Mouse (Mus musculus) cortical plate, adult 2 months (tissue): ENCODE measurements around the gene M1ap. TPM values are rescaled to one million over a fixed set of nuclear protein-coding genes. Genes with fewer than 3 reads are reported as not detected.
A peak's percentile ranks its signal among the peaks of the same experiment; 100 is the strongest.

ENCODE experiments used
- H3K27ac ChIP-seq: fragments of 200-500 bp; 2 replicates; pipeline ENCODE4 v1.5.1; 2012; ENCODE audit warnings: low read length, control low read depth, inconsistent platforms; ENCODE audit not compliant: insufficient read depth
- H3K4me1 ChIP-seq: fragments of 200-500 bp; 2 replicates; pipeline ENCODE4 v1.6.1; 2011; ENCODE audit warnings: low read length; ENCODE audit not compliant: control insufficient read depth, insufficient read depth
- H3K4me3 ChIP-seq: fragments of 200-500 bp; 2 replicates; pipeline ENCODE4 v1.5.1; 2011; ENCODE audit warnings: mild to moderate bottlenecking, low read length, control low read depth; ENCODE audit not compliant: insufficient read depth
- CTCF ChIP-seq: fragments of 200-500 bp; IDR thresholded peaks from 2 replicates; pipeline ENCODE4 v1.5.1; 2011; ENCODE audit warnings: mild to moderate bottlenecking, control low read depth, low read length; ENCODE audit not compliant: insufficient read depth; ENCODE audit errors: extremely low read depth
- POLR2A ChIP-seq: fragments of 200-500 bp; IDR thresholded peaks from 2 replicates; pipeline ENCODE4 v1.6.1; 2011; ENCODE audit warnings: mild to moderate bottlenecking, low read length, control low read depth; ENCODE audit not compliant: insufficient read depth; ENCODE audit errors: extremely low read depth
- polyA plus RNA-seq: library from polyadenylated mRNA; depleted of rRNA; stranded (reverse); fragments of >200 nt; gene quantifications from 2 replicates; pipeline ENCODE4 v1.2.3, GENCODE M21; 2012

The M1ap gene
- polyA plus RNA-seq, 1 experiment = 0.17 TPM

DNA sequence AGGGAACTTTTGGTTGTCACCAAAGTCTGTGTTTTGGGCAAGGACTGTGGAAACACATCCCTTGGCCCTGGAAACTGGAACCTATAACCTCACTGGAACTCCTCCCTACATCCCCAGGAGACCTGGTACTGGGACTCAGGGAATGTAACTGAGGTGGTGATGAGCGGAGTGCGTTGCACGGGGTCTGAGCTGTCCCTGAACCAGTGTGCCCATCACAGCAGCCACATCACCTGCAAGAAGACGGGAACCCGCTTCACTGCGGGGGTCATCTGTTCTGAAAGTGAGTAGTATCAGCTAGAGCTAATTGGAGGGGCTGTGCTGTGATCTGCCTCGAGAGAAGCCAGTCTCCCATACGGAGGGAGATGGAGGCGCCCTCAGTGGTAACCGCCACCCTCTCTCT, 102.7 kb downstream of the M1ap start:
- H3K4me3 ChIP-seq = no peak overlapping the region
- peaks cover 4% of the 10 kb centered on the region; the same call in 1 of the 2 replicates for H3K4me1 ChIP-seq
- no peak overlapping the region for H3K27ac ChIP-seq
- no peak for TF ChIP-seq POLR2A

DNA sequence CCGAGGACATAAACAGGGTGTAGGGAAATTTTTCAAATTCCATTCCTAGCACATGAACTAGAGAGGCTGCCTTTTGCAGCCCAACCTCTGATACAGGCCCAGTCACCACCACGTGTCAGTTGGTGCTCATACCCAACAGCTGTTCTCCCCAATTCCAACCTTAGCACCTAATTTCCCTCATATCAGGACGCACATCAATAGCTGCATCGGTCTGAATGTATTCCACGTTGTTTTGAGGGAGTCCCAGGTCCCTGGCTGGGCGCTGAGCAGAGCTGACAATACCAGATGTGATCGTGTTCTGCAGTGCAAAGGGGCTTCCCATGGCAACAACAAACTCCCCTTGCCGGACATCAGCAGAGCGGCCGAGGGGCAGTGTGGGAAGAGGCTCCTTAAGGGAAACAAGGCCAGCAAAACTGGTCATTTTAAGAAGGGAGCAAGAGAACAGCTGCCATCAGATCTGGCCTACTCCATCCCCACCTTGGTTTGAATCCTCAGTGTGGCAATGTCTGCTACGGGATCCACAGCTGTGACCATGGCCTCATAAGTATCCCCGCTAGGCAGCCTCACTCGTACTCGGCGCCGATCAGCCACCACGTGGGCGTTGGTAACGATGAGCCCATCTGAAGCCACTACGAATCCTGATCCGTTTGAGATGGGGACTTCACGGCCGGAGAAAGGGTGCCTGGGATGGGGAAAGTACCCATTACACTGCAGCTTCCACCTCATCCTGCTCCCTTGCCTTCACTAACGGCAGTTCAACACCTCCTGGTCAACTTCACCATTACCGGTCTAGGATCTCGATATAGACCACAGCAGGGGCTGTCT, 106.6 kb downstream of the M1ap start:
- peak overlapping the region; percentile 60 for H3K4me3 ChIP-seq
- H3K4me1 ChIP-seq = peaks cover 4% of the 10 kb centered on the region; the same call in 1 of the 2 replicates
- H3K27ac ChIP-seq = no peak overlapping the region
- TF ChIP-seq CTCF = no peak

DNA sequence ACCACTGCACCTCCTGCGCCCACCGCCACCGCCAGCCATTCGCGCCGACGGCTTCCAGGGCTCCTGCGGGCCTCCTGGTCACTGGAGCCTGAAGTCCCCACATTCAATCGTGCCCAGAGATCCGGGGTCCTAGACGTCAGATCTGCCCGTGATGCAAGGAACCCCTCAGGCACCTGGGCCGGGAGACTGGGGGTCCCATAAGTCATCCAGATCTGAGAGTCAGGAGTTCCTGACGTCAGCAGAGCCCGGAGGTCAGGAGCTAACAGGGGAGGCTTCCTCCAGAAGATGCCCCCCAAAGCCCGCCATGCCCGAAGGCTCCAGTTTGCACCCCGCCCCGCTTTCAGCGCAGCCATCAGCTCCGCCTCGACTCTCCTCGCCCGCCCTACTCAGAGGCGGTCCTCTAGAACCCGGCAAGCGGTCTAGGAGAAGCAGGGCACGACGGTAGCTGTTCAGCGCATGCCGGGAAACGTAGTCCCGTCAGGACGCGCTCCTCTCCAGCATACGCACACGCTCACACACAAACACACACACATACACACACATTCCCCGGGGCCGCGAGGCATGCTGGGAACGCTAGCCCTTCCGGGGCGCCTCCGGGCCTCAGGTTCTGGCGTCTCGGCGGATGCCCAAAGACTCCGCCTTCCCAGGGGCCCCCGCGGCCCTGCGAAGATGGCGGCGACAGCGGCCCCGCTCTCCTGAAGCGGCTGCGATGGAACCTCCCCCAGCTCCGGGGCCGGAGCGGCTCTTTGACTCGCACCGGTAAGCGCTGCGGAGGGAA, 107.6 kb downstream of the M1ap start, which contains the start of gene Aup1:
Aup1 (plus strand) TSS at position 448 of the 778 bp plus-strand sequence.
- TF ChIP-seq POLR2A = peak; percentile 83; the same call in 1 of the 2 replicates
- TF ChIP-seq CTCF = no peak
- Histone ChIP-seq H3K27ac (no peak within 1 kb of the TSS), H3K4me3 (peak within 1 kb of the TSS; percentile 60), H3K4me1 (peaks cover 4% of the 10 kb centered on the region; the same call in 1 of the 2 replicates)

DNA sequence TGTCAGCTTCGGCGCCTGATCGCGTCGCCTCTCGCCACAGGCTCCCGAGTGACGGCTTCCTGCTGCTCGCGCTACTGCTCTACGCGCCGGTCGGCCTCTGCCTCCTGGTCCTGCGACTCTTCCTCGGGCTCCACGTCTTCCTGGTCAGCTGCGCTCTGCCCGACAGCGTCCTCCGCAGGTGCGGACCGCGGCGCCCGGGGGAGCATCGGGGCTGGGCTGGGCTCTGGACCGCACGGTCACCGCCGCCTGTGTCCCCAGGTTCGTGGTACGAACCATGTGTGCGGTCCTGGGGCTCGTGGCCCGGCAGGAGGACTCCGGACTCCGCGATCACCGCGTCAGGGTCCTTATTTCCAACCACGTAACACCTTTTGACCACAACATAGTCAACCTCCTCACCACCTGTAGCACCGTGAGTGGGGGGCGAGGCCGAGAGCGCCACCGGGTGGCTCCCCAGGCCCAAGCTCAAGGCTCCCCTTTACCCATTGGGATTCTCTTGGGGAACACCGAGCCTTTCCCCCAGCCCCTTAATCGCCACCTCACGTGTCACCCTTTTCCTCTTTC, 108.2 kb downstream of the M1ap start, which contains the start of gene Htra2:
Htra2 (minus strand) TSS at position 403 of the 561 bp plus-strand sequence.
- peak within 1 kb of the TSS; percentile 60 for H3K4me3 ChIP-seq
- TF ChIP-seq CTCF (no peak), POLR2A (no peak)
- peaks cover 4% of the 10 kb centered on the region; the same call in 1 of the 2 replicates for H3K4me1 ChIP-seq
- H3K27ac ChIP-seq = no peak within 1 kb of the TSS

DNA sequence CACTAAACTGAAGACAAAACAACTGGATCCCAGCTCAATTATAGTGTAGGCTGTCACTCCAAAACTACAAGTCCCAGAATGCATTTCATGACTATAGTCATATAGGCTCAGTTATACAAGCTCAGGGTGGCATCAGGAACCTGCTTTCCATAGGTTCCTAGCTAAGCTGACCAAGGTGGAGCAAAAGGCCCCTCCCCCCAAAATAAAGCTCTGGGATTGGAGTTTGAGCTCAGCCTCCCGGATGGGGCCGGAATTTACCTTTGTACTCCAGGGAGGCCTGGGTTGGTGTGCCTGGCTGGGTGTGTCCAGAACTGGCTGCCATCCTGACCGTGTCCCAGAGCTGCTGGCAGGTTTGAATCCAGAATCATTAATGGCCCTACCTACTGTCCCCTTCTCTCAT, 111.1 kb downstream of the M1ap start, which contains the start of gene Dqx1:
Dqx1 (plus strand) TSS at position 55 of the 400 bp plus-strand sequence.
- 0 out of 2 replicates have a peak, but pooled peaks cover 2% of the 10 kb centered on the region for H3K4me1 ChIP-seq
- no peak within 1 kb of the TSS for H3K4me3 ChIP-seq
- no peak for TF ChIP-seq POLR2A
- TF ChIP-seq CTCF = no peak
- no peak within 1 kb of the TSS for H3K27ac ChIP-seq

DNA sequence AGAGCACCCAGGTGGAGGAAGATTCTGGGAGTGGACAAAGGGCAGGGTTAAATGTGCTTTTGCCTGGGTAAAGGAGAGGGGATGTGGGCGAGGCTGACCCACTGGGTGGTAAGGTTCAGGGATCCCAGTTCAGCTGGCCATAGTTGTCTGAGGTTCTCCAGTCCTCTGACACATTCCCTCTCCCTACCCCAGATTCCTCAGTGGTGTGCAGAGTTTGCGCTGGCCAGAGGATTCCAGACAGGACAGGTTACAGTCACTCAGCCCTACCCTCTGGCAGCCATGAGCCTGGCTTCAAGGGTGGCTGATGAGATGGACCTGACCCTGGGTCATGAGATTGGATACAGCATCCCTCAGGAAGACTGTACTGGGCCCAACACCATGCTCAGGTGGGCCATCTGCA, 112.0 kb downstream of the M1ap start:
- Histone ChIP-seq H3K27ac (no peak overlapping the region), H3K4me1 (no peaks in the 10 kb centered on the region), H3K4me3 (no peak overlapping the region)
- no peak for TF ChIP-seq POLR2A

DNA sequence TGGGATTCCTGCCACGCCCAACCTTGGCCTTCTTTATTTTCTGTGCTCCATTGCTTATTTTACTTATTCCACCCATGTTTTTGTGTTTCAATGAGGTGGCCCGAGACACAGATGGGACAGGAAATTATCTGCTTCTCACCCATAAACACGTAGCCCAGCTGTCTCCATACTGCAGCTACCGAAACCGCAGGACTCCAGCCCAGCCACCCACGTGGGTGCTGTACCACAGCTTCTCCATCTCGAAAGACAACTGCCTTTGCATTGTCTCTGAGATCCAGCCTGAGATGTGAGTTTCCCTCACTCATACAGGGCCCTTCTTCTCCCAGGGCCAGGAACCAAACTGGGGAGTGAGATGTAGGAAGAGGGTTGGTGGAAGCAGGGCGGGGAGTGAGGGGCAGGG, 119.3 kb downstream of the M1ap start:
- H3K4me3 ChIP-seq = no peak overlapping the region
- H3K27ac ChIP-seq = no peak overlapping the region
- TF ChIP-seq POLR2A = no peak
- TF ChIP-seq CTCF = no peak
- no peaks in the 10 kb centered on the region for H3K4me1 ChIP-seq

DNA sequence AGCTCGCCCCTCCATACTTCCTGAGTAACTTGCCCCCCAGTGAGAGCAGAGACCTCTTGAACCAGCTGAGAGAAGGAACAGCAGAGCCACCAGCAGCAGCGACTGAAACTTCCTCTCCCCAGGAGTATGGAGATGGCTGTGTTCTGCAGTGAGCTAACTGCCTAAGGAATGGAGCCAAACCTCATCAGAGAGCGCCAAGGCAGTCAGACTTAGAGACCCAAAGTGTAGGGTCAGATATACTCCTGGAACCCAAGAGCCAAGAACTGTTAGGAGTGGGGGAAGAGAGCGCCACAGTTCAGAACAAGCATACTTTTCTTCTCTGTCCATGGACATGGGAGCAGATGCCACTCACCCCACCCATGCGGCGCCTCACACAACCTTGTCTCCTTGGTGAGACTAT, 119.7 kb downstream of the M1ap start:
- Histone ChIP-seq H3K27ac (no peak overlapping the region), H3K4me3 (no peak overlapping the region), H3K4me1 (no peaks in the 10 kb centered on the region)
- TF ChIP-seq POLR2A (no peak), CTCF (no peak)

DNA sequence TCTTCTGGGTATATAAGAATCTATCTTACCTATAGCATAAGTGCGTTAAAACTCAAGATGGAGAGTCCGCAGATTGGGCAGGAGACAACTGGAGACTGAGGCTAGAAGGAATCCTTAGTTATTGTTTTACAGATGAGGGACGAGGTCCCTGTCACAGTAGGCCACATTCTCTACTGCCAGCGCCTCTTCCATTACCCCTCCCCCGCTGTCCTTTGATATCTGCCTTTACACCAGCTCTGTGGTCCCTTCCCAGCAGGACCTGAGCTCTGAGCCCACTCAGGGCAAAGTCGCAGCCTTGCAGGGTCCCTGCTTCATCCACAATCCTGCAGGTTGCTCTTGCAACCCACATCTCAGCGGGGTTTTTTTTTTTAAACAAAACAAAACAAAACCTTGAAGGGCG, 121.5 kb downstream of the M1ap start:
- Histone ChIP-seq H3K4me3 (no peak overlapping the region), H3K4me1 (no peaks in the 10 kb centered on the region), H3K27ac (no peak overlapping the region)
- TF ChIP-seq POLR2A = no peak
- no peak for TF ChIP-seq CTCF
